Mouse (Mus musculus) liver, embryonic 14.5 days (tissue): ENCODE data around the gene Pth1r.

Source experiments
- CTCF ChIP-seq: IDR thresholded peaks from 2 replicates; pipeline ENCODE4 v1.5.1; 2016; ENCODE audit warnings: antibody characterized with exemption, low read depth, control low read depth
- EP300 ChIP-seq: IDR thresholded peaks from 2 replicates; pipeline ENCODE4 v1.6.1; 2016; ENCODE audit warnings: antibody characterized with exemption, low read depth

- no peak for TF ChIP-seq CTCF
- TF ChIP-seq EP300 = no peak
Observed at GRCm38 (mm10) chr9:110685591-110685990, 61.4 kb downstream of the Pth1r start.
